Mouse (Mus musculus) adrenal gland, postnatal 4 days (tissue): ENCODE measurements around the gene Ccser1. TPM values are rescaled to one million over a fixed set of nuclear protein-coding genes. Genes with fewer than 3 reads are reported as not detected.

Experiments used
- DNase-seq, 2 experiments: peaks; one replicate each; pipeline ENCODE4 v3.0.0; 2021 to 2022; ENCODE audit warnings: low spot score in 2 of 2, mixed read lengths in 2 of 2
- long read RNA-seq, 2 experiments: library from polyadenylated mRNA; stranded (forward); transcript quantifications; one replicate each; pipeline ENCODE4 v2.0.0; 2021
- total RNA-seq, 2 experiments: library from RNA; stranded (reverse); gene quantifications; 2 replicates each; pipeline ENCODE4 v1.2.3; 2021

The Ccser1 gene
- total RNA-seq, result 10 to 100 TPM in 1 of 2 experiments, 1 to 10 TPM in 1; 6.9 to 14.3 TPM
- long read RNA-seq, experiment 1, result 0 reads
- long read RNA-seq, experiment 2, partial matches to known transcripts, result 1 of 12 reads
- long read RNA-seq, experiment 2, other reads (novel, unspliced or antisense), result 11 of 12 reads

DNA sequence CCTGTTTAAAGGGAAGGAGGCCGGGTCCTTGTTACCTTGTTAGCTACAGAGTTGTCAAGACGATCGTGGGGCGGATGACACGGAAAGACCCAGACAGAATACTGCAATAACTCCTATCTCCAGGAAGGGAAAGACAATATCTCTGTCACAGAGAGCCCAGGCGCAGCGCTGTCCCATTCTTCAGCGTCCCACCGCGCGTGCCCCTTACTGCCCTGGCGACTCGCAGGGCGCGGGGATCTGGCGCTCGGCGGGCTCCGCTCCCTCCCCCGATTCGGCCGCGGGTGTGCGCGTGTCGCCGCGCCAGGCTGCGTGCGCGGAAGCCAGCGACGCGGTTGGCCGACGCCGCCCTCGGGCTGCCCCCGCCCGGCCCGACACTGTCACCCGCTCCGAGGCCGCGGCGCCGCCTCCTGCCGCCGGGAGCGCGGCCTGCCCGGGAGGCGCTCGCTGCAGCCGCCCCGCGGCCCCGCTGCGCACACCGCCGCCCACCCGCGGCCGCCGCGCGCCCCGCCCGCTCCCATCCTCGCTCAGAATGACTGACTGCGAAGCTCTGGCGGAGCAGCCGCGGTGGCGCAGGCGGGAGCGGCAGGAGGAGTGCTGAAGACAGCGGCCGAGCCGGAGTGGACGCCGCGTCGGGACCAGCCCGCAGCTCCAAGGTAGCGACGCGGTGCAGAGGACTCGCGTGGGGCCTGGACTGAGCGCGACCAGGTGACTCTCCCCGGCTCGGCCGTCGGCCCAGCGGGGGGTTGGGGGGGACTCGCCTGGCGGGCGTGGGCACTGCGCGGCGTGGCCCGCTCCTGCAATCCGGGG, at the start of gene Ccser1:
Gene Ccser1, plus strand, starts transcription at position 376 of the 807 bp plus-strand sequence.
- peak; percentile 17 to 23 for DNase-seq

DNA sequence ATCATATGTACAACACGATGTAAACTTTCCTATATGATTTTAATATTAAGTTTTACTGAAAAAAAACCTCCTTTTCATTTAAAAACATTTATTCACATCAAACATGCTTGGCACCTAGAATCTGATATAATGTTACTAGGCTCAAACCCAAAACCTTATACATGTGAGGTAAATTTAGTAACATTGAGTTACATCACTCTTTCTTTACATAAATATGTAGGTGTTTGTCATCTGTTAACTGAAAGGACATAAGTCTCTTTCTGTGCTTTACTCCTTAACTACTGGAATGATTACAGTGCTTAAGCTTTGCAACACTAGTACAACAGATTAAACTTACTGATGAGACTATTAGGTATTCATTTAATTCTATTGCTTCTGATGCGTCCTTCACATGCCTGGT, 43.7 kb upstream of the Ccser1 start:
- no peak for DNase-seq

GRCm38 (mm10) chr6:61143031-61143430, 37.1 kb upstream of the Ccser1 start:
- no peak for DNase-seq

DNA sequence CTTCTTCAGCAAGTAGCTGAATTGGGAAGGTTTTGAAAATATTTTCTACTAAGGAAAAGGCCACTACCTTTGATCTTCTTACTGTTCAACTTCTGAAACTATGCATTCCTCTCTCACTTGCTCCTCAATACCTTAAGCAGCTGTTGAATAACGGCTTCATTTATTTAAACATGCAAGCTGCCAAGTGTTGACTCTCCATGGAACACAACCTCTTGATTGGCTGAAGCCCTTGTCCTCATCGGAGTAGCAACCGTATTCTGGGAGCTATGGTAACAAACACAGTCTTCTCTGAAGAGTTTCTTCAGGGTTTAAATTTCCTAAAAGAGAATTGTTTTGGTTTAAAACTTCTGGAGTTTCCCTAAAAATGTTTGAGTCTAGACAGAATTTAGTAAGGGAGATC, 27.2 kb upstream of the Ccser1 start:
- DNase-seq, result no peak

DNA sequence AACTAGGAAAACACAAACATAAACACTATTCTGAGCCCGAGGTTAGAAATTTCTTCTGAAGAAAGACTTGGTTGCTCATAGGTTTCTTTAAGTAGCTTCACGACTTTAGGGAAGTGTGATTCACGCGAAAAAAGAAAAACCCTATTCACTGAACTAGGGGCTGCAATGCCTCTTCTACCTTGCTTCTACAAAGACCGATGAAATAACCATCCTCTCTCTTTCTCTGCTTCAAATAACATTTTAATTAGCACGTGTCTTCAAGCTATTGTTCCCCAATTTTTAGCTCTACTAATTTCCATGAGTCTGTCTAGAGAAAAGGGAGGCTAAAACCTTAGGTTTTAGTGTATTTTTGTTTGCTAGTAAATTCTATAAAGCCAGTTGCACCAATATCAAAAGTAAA, 25.5 kb upstream of the Ccser1 start:
- no peak for DNase-seq

DNA sequence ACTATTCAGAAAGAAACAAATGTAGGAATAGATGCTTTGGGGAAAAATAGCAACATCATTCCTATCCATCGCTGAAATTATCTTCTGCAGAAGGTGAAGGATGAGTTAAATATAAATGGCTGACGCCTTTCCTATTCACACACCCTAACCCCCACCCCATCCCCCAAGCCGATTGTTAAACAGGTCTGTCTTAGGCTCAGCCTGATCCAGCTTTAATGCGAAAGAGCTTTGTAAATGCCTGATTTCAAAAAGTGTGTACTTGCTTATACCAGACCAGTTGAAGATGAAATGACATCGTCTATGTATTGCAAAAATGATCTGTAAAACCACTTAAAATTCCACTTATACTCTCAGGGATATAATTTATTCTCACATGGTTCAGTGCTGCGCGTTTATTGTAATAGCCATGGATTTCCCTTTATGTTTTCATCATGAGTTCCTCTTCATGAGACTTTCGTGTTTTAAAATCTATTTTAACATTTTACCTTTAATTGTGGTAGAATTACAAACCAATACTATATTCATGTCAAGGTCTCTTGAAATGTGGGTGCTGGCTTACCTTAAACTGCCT, 25.0 kb upstream of the Ccser1 start:
- DNase-seq, result no peak

GRCm38 (mm10) chr6:61155718-61156117, 24.4 kb upstream of the Ccser1 start:
- no peak for DNase-seq

DNA sequence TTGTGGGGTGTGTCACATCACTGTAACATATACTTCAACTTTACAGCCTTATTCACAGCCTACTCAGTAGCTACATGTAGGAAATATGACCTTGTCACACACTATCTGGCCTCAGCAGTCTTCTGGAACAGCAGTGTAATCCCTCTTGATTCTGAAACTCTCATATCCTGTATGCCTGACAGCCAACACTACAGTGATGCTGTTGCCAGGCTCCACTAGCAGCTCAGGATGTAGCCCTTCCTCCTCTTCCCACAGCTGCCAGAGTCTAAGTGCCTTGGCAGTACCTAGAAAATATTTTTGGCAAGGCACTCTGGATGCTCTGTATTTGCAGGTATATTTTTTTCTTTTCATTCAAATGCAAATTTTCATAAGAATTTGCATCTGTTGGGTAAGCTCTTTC, 18.0 kb upstream of the Ccser1 start:
- DNase-seq, result no peak

DNA sequence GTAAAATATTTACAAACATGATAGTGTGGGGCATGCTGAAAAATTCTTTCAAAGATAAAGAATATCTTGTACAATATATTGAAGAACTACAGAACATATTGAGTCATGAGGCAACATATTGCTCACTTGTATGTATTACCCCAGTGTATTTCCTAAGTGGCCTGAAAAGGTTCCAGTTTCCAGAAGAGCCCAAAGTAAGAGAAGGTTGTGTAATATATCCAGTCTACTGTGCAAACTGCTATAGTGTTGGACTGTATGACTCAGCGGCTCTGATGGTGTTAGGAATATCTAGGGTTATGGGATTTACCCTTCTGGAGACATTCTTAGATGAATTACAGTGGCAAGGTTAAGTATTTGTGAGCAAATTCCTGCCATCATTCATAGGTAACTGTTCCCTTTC, 13.2 kb upstream of the Ccser1 start:
- DNase-seq, result no peak

DNA sequence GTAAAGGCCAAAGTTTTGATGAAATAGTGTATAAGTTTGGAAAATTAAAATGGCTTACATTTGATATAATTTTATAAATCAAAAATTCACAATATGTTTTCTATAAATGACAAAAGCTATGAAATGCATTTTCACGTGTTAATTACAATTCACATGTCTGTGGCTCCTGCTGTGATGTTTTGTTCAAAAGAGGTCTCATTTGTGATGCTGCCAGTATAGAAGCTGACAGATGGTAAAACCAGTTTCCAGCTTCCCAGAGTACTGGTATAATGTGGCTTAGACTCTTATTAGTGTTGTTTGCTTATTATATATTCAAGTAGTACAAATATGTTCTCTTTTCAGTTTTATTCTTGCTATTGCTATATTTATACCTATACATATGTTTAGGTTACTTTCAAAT, 4.0 kb upstream of the Ccser1 start:
- no peak for DNase-seq

DNA sequence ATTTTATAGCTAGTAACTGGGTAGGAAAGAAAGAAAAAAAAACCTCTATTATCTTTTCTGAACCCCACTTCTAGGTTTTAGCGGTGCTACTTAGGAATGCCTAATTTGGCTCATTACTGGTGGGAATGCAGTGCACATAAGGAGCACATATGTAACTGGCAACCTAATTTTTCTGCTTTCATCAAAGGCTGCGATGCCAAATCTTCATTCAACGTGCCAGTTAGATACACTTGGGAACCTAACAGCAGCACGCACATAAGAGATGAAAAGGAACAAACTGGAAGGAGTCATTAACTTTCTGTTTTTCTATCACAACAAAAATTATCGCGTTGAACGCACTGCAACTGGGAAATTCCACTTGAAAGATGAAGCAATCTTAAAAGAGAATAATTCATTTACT, 2.6 kb upstream of the Ccser1 start:
- no peak for DNase-seq

DNA sequence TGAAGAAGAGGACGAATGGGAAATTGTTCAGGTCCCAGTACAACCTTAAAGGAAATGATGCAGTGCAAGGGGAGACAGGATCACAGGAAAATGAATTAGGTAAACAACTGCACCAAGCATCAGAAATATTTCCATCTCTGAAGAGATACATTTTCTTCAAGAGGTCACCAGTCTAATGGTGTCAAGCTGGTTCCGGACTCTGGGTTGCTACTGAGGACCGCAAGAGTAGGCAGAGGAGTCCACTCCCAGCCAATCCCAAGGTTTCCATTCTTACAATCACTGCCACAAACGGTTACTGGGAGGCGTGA, 529 bp upstream of the Ccser1 start:
- no peak for DNase-seq

DNA sequence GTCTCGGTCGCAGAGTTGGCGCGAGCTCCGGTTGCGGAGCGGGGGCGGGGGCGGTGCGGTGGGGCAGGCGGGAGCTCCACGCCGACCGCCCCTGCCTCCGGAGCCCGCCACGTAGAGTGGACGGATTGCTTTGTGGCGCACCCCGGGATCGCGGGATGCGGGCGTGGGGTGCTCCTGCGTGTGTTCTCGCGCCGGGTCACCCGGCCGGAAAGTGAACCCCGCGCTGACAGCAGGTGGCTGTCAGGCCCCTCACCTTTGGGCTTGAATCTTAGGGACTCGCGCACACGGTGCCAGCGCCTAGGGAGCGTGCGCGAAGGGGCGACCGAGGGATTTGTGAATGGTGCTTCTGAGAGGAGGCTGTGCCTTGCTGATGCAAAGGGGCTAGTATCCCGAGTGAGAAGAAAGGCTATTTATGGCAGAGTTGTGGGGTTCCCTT, 650 bp downstream of the Ccser1 start:
- DNase-seq, result no peak

DNA sequence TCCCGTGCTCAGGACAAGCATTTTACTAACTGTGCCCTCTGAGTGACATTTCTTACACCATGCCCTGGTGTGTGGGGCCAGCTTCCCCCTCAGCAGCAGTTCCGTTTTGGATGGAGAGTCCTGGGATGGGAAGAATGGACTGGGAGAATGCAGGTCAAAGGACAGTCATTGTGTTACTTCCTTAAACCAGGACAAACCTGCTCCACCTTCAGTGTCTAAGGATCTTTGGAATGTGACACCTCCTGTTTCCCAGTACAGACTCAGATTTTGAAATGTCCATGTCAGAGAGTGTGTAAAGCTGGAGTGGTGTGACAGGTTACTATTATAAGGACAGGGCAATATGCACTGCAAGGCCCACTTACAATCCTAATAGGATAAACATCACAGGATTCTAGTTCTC, 8.9 kb downstream of the Ccser1 start:
- DNase-seq, result no peak

DNA sequence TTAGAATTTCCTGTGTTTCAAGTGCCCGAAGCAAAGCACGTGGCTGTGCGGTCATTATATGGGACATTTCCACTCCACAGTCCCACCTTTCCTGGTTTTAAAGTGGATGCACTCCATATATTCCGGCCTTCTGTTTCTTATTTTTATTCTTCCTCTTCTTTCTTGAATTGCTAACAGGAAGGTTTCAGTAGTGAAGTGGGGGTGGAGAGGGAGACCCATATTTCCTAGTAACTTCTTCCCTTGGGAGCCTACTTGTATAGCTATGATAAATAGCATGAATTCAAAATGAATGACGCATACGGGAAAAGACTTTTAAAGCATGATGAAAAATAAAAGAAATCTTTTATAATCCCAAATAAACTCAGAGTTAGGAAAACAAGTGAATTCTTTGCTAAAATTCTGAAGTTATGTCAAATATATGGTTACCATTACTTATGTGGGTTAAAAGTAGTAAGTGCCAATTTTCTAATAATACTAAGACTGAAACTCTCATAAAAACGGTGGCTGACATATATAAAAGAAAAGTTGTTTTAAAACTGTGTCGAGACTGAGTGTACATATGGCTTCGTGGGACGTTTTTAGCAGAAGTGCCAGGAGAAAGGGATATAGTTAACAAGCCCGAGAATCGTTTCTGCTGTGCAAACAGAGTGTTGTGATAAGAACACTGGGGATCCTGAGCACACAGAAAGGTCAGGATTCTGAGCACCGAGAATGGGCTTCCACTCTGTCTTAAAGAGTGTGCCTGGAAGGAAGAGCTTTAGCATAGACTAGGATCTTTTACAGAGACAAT, 11.7 kb downstream of the Ccser1 start:
- DNase-seq, result no peak

DNA sequence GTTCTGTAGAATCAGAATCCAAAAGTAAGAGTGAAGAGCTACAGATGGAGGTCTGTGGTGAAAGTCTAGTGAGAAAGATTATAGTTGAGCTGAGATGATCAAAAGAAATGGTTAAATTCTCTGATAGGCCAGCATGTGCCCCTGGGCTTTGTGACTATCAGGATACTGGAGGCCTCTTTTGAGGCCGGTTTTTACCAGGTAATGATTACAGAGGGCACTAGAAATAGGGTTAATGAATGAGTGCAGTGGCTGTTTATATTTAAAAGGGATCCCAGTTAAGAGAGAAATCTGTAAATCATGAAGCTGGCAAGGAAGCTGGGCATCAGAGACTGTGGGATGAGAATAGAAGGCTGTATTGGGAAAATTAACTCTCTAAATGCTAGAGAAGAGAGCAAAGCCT, 23.2 kb downstream of the Ccser1 start:
- DNase-seq, result no peak

GRCm38 (mm10) chr6:61206042-61206441, 25.9 kb downstream of the Ccser1 start:
- DNase-seq, result no peak

GRCm38 (mm10) chr6:61206619-61207018, 26.5 kb downstream of the Ccser1 start:
- no peak for DNase-seq

DNA sequence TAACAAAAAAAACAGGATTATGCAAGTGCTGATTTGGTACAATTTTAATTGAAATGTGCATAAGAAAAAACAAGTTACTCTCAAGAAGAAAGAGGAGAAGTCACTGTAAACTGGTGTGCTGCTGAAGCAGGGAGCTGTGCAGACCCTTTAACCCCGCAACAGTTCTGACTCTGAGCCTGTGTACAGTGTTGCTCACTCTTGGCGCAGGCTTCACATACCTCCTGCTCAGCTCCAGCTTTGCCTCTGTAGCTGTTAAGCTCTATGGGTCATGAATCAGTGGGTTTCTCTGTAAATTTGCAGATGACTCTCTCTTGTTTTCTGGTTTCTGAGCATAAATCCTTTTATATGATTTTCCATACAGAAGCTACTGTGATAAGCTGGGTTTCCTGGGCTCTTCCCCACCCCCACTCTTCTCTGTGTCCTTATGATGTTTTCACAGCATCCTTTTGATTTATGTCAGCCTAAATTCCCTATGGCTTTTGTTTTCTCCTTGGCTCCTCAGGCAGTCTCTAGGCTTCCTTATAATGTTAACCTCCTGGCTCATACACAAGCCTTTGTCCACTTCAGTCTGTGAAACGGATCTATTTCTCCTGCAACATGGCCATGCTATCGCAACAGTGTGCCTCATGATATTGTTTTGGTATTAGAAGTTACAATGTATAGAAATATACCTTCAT, 30.1 kb downstream of the Ccser1 start:
- no peak for DNase-seq

DNA sequence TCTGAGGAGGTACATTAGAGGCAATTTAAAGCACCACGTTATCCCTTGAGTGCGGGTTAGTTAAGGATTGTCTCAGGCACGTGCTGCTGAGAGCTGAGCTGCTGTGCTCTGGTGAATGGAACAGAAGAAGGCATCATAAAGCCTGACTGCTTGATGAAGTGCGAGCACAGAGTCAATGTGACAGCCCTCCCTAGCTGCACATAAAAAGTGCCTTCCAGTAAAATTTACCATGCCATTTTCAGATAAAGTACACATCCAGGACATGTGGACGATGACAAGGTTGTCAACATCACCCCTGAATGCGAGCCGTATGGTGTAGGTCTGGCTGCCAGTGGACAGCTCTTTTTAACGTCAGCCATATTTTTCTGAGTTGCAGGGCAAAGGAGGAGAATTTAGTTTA, 35.6 kb downstream of the Ccser1 start:
- DNase-seq, result no peak

- DNase-seq, result no peak
Observed at GRCm38 (mm10) chr6:61216514-61216913, 36.4 kb downstream of the Ccser1 start.

DNA sequence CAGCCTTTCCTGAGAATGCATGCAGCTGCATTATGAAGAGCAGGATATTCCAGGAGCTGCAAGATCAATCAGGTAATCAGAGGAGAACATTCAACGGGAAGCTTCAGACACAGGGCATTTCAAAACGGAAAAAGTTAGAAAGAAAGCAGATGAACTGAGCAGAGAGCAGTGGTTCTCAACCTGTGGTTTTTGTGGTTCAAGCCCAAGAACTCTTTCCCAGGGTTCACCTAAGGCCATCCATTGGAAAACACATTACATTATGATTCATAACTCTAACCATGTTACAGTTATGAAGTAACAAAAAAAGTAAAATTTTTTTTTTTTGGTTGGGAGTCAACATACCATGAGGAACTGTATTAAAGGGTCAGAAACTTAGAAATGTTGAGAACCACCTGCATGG, 37.6 kb downstream of the Ccser1 start:
- no peak for DNase-seq
